Mouse (Mus musculus): ENCODE measurements around the gene Ect2.

GRCm38 (mm10) chr3:27183601-27184175 is 30.0 kb upstream of the Ect2 start:
- TF ChIP-seq CTCF (IDR thresholded peaks at IDR 0.05 in 2 of 3, conservative IDR thresholded peaks at IDR 0.05 in 1 of 3; ENCODE audit: control insufficient read depth in 1 of 3, insufficient read depth in 1 of 3, low read depth in 2 of 3, low read length in 3 of 3, poor library complexity in 1 of 3, severe bottlenecking in 1 of 3): no peak; a peak in 1 of 6 replicates
- no peak for TF ChIP-seq GATA1 (IDR thresholded peaks at IDR 0.05; ENCODE audit: low read depth, low read length)
- no peak for TF ChIP-seq SMC3 (IDR thresholded peaks at IDR 0.05; ENCODE audit: low read depth, low read length)
- no peak for TF ChIP-seq RAD21 (IDR thresholded peaks at IDR 0.05; ENCODE audit: low read depth, low read length)

Data from MEL (cell line).